Mouse (Mus musculus): ENCODE data around the gene Xkr7. TPM values are rescaled to one million over a fixed set of nuclear protein-coding genes. Genes with fewer than 3 reads are reported as not detected.

The Xkr7 gene
- polyA plus RNA-seq, 1 experiment from 2014 or later, result not detected

- no peak overlapping the region for H3K9ac ChIP-seq (ENCODE audit: low read length)
- H3K27ac ChIP-seq (replicated peaks; ENCODE audit: low read depth, low read length), result no peak overlapping the region
- no peak for DNase-seq (ENCODE audit: low spot score)
- no peak for ATAC-seq (ENCODE audit: insufficient number of reproducible peaks, low FRiP score, low TSS enrichment, low read depth)
- H3K9me3 ChIP-seq (ENCODE audit: control insufficient read depth, low read length), result no peaks in the 10 kb centered on the region
- 0 out of 2 replicates have a peak, but pooled peaks cover 3% of the 10 kb centered on the region for H3K4me1 ChIP-seq (ENCODE audit: control insufficient read depth, insufficient read depth, low read length)
- H3K4me3 ChIP-seq (ENCODE audit: low read depth, low read length), result no peak overlapping the region
- H3K36me3 ChIP-seq (ENCODE audit: control insufficient read depth, insufficient read depth, low read length), result peaks cover 6% of the 10 kb centered on the region
- H3K4me2 ChIP-seq (ENCODE audit: low read depth, severe bottlenecking), result no peak overlapping the region
- WGBS, result 92% methylated on average over 12 of the region's 12 CpGs
- no peaks in the 10 kb centered on the region for H3K27me3 ChIP-seq (ENCODE audit: control insufficient read depth, insufficient read depth, low read length)
Observed at GRCm38 (mm10) chr2:153009192-153009973, 22.3 kb upstream of the Xkr7 start.

GRCm38 (mm10) chr2:153013724-153014515, 17.7 kb upstream of the Xkr7 start:
- no peak for ATAC-seq (ENCODE audit: insufficient number of reproducible peaks, low FRiP score, low TSS enrichment, low read depth)
- H3K36me3 ChIP-seq (ENCODE audit: control insufficient read depth, insufficient read depth, low read length), result peaks cover 6% of the 10 kb centered on the region
- H3K27ac ChIP-seq (replicated peaks; ENCODE audit: low read depth, low read length), result no peak overlapping the region
- H3K27me3 ChIP-seq (ENCODE audit: control insufficient read depth, insufficient read depth, low read length), result no peaks in the 10 kb centered on the region
- H3K4me2 ChIP-seq (ENCODE audit: low read depth, severe bottlenecking), result peak overlapping the region; percentile 82
- H3K9me3 ChIP-seq (ENCODE audit: control insufficient read depth, low read length), result no peaks in the 10 kb centered on the region
- H3K4me3 ChIP-seq (ENCODE audit: low read depth, low read length), result peak overlapping the region; percentile 91
- no peak overlapping the region for H3K9ac ChIP-seq (ENCODE audit: low read length)
- 93% methylated on average over 11 of the region's 11 CpGs for WGBS
- DNase-seq (ENCODE audit: low spot score), result no peak
- H3K4me1 ChIP-seq (ENCODE audit: control insufficient read depth, insufficient read depth, low read length), result 0 out of 2 replicates have a peak, but pooled peaks cover 6% of the 10 kb centered on the region

GRCm38 (mm10) chr2:153014758-153015593, 16.7 kb upstream of the Xkr7 start, which contains the start of gene Pdrg1:
Pdrg1 (minus strand) TSS chr2:153015427.
- Histone ChIP-seq H3K27me3 (ENCODE audit: control insufficient read depth, insufficient read depth, low read length) (no peaks in the 10 kb centered on the region), H3K9ac (ENCODE audit: low read length) (peak within 1 kb of the TSS; percentile 80), H3K4me1 (ENCODE audit: control insufficient read depth, insufficient read depth, low read length) (0 out of 2 replicates have a peak, but pooled peaks cover 6% of the 10 kb centered on the region), H3K9me3 (ENCODE audit: control insufficient read depth, low read length) (no peaks in the 10 kb centered on the region), H3K36me3 (ENCODE audit: control insufficient read depth, insufficient read depth, low read length) (peaks cover 2% of the 10 kb centered on the region), H3K27ac (replicated peaks; ENCODE audit: low read depth, low read length) (no peak within 1 kb of the TSS), H3K4me2 (ENCODE audit: low read depth, severe bottlenecking) (peak within 1 kb of the TSS; percentile 82), H3K4me3 (ENCODE audit: low read depth, low read length) (peak within 1 kb of the TSS; percentile 91)
- DNase-seq (ENCODE audit: low spot score) (peak; percentile 96), ATAC-seq (ENCODE audit: insufficient number of reproducible peaks, low FRiP score, low TSS enrichment, low read depth) (peak; percentile 82)
- under 1% methylated on average over 54 of the region's 54 CpGs for WGBS

GRCm38 (mm10) chr2:153015804-153016203, 15.8 kb upstream of the Xkr7 start:
- no peak for ATAC-seq (ENCODE audit: insufficient number of reproducible peaks, low FRiP score, low TSS enrichment, low read depth)
- 52% methylated on average over 8 of the region's 8 CpGs for WGBS
- no peak for DNase-seq (ENCODE audit: low spot score)
- no peak overlapping the region for H3K4me3 ChIP-seq (ENCODE audit: low read depth, low read length)
- no peaks in the 10 kb centered on the region for H3K36me3 ChIP-seq (ENCODE audit: control insufficient read depth, insufficient read depth, low read length)
- H3K9me3 ChIP-seq (ENCODE audit: control insufficient read depth, low read length), result no peaks in the 10 kb centered on the region
- no peak overlapping the region for H3K4me2 ChIP-seq (ENCODE audit: low read depth, severe bottlenecking)
- 0 out of 2 replicates have a peak, but pooled peaks cover 6% of the 10 kb centered on the region for H3K4me1 ChIP-seq (ENCODE audit: control insufficient read depth, insufficient read depth, low read length)
- H3K27ac ChIP-seq (replicated peaks; ENCODE audit: low read depth, low read length), result no peak overlapping the region
- H3K27me3 ChIP-seq (ENCODE audit: control insufficient read depth, insufficient read depth, low read length), result no peaks in the 10 kb centered on the region
- no peak overlapping the region for H3K9ac ChIP-seq (ENCODE audit: low read length)

- Histone ChIP-seq H3K27me3 (ENCODE audit: control insufficient read depth, insufficient read depth, low read length) (no peaks in the 10 kb centered on the region), H3K4me3 (ENCODE audit: low read depth, low read length) (no peak overlapping the region), H3K4me2 (ENCODE audit: low read depth, severe bottlenecking) (no peak overlapping the region), H3K9ac (ENCODE audit: low read length) (no peak overlapping the region), H3K27ac (replicated peaks; ENCODE audit: low read depth, low read length) (no peak overlapping the region), H3K4me1 (ENCODE audit: control insufficient read depth, insufficient read depth, low read length) (0 out of 2 replicates have a peak, but pooled peaks cover 6% of the 10 kb centered on the region), H3K36me3 (ENCODE audit: control insufficient read depth, insufficient read depth, low read length) (no peaks in the 10 kb centered on the region), H3K9me3 (ENCODE audit: control insufficient read depth, low read length) (no peaks in the 10 kb centered on the region)
- no peak for ATAC-seq (ENCODE audit: insufficient number of reproducible peaks, low FRiP score, low TSS enrichment, low read depth)
- 39% methylated on average over 5 of the region's 5 CpGs for WGBS
- no peak for DNase-seq (ENCODE audit: low spot score)
Observed at GRCm38 (mm10) chr2:153016786-153017185, 14.9 kb upstream of the Xkr7 start.

GRCm38 (mm10) chr2:153019355-153019754, 12.3 kb upstream of the Xkr7 start:
- Histone ChIP-seq H3K4me1 (ENCODE audit: control insufficient read depth, insufficient read depth, low read length) (0 out of 2 replicates have a peak, but pooled peaks cover 3% of the 10 kb centered on the region), H3K9me3 (ENCODE audit: control insufficient read depth, low read length) (no peaks in the 10 kb centered on the region), H3K27me3 (ENCODE audit: control insufficient read depth, insufficient read depth, low read length) (no peaks in the 10 kb centered on the region), H3K27ac (replicated peaks; ENCODE audit: low read depth, low read length) (no peak overlapping the region), H3K4me3 (ENCODE audit: low read depth, low read length) (no peak overlapping the region), H3K36me3 (ENCODE audit: control insufficient read depth, insufficient read depth, low read length) (no peaks in the 10 kb centered on the region), H3K4me2 (ENCODE audit: low read depth, severe bottlenecking) (no peak overlapping the region), H3K9ac (ENCODE audit: low read length) (no peak overlapping the region)
- 89% methylated on average over 3 of the region's 3 CpGs for WGBS
- ATAC-seq (ENCODE audit: insufficient number of reproducible peaks, low FRiP score, low TSS enrichment, low read depth) (no peak), DNase-seq (ENCODE audit: low spot score) (no peak)

- 76% methylated on average over 3 of the region's 3 CpGs for WGBS
- H3K9me3 ChIP-seq (ENCODE audit: control insufficient read depth, low read length), result no peaks in the 10 kb centered on the region
- H3K4me3 ChIP-seq (ENCODE audit: low read depth, low read length), result no peak overlapping the region
- no peak overlapping the region for H3K27ac ChIP-seq (replicated peaks; ENCODE audit: low read depth, low read length)
- H3K27me3 ChIP-seq (ENCODE audit: control insufficient read depth, insufficient read depth, low read length), result no peaks in the 10 kb centered on the region
- H3K36me3 ChIP-seq (ENCODE audit: control insufficient read depth, insufficient read depth, low read length), result no peaks in the 10 kb centered on the region
- no peak overlapping the region for H3K4me2 ChIP-seq (ENCODE audit: low read depth, severe bottlenecking)
- DNase-seq (ENCODE audit: low spot score) (no peak), ATAC-seq (ENCODE audit: insufficient number of reproducible peaks, low FRiP score, low TSS enrichment, low read depth) (no peak)
- H3K9ac ChIP-seq (ENCODE audit: low read length), result no peak overlapping the region
- no peaks in the 10 kb centered on the region for H3K4me1 ChIP-seq (ENCODE audit: control insufficient read depth, insufficient read depth, low read length)
Observed at GRCm38 (mm10) chr2:153021163-153021562, 10.5 kb upstream of the Xkr7 start.

- no peaks in the 10 kb centered on the region for H3K9me3 ChIP-seq (ENCODE audit: control insufficient read depth, low read length)
- no peak overlapping the region for H3K9ac ChIP-seq (ENCODE audit: low read length)
- H3K27ac ChIP-seq (replicated peaks; ENCODE audit: low read depth, low read length), result no peak overlapping the region
- ATAC-seq (ENCODE audit: insufficient number of reproducible peaks, low FRiP score, low TSS enrichment, low read depth) (no peak), DNase-seq (ENCODE audit: low spot score) (no peak)
- H3K36me3 ChIP-seq (ENCODE audit: control insufficient read depth, insufficient read depth, low read length), result no peaks in the 10 kb centered on the region
- no peak overlapping the region for H3K4me2 ChIP-seq (ENCODE audit: low read depth, severe bottlenecking)
- 57% methylated on average over 4 of the region's 4 CpGs for WGBS
- no peaks in the 10 kb centered on the region for H3K4me1 ChIP-seq (ENCODE audit: control insufficient read depth, insufficient read depth, low read length)
- H3K27me3 ChIP-seq (ENCODE audit: control insufficient read depth, insufficient read depth, low read length), result no peaks in the 10 kb centered on the region
- no peak overlapping the region for H3K4me3 ChIP-seq (ENCODE audit: low read depth, low read length)
Observed at GRCm38 (mm10) chr2:153022855-153023254, 8.8 kb upstream of the Xkr7 start.

Measured in limb, embryonic 11.5 days (tissue).